Mouse (Mus musculus) central nervous system, embryonic 18 days (tissue): Measurements from ENCODE around the gene Fiz1. TPM values are rescaled to one million over a fixed set of nuclear protein-coding genes. Genes with fewer than 3 reads are reported as not detected.

ENCODE experiments used
- polyA plus RNA-seq: library from polyadenylated mRNA; depleted of rRNA; stranded (reverse); fragments of >200 nt; gene quantifications from 2 replicates; pipeline ENCODE4 v1.2.3, GENCODE M21; 2012; rRNA removed

The Fiz1 gene
- 30.6 and 33.0 TPM in 2 replicates for polyA plus RNA-seq

DNA sequence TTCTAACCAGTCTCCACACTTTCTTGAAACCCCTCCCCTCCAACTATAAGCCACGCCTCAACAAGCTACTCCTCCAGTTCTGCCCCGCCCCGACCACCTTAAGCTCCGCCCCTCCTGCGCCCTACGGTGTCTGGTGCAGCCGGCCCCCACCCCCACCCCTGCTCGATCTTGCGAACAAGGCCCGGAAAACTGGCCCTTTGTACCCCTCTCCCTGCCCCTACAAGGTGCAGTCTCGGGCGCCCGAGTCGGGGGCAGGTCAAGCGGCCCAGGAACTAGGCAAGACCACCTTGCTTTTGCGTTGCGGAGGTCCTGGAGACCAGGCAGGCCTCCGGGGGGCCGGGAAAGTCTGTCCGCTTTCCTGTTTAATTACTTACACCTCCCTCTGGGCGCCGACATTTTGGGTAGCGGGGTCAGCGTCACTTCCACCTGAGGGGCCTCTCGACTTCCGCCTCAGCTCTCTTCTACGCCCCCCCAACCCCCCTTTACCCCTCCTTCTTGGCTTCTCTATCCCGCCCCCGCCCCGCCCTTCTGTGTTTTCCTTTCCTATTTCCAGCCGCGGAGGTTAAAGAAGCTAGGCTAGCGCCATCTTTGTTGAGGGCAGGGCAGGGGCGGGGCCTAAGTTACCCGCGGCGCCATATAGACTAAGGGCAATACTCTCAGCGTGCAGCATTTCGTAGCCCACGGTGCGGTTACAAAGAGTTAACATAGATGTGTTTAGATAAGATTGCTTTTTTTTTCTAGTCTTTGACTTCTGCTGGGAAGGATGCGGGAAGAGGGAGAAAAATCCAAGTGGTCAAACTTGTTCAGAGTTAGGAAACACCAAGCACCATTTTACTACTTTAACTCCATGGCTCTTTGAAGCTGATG, at the start of gene Fiz1, which contains the start of gene Zfp524:
Gene Fiz1 (minus strand): TSS at position 447 of the 867 bp plus-strand sequence.
Gene Zfp524 (plus strand): TSS at position 165 of the 867 bp plus-strand sequence.

GRCm38 (mm10) chr7:5061774-5062359, 47.4 kb upstream of the Fiz1 start, which contains the start of gene U2af2:
Gene U2af2, plus strand, starts transcription at chr7:5062143.

GRCm38 (mm10) chr7:5051193-5052192, 37.0 kb upstream of the Fiz1 start, which contains the start of gene Zfp580:
Gene Zfp580, plus strand, starts transcription at chr7:5051538.

DNA sequence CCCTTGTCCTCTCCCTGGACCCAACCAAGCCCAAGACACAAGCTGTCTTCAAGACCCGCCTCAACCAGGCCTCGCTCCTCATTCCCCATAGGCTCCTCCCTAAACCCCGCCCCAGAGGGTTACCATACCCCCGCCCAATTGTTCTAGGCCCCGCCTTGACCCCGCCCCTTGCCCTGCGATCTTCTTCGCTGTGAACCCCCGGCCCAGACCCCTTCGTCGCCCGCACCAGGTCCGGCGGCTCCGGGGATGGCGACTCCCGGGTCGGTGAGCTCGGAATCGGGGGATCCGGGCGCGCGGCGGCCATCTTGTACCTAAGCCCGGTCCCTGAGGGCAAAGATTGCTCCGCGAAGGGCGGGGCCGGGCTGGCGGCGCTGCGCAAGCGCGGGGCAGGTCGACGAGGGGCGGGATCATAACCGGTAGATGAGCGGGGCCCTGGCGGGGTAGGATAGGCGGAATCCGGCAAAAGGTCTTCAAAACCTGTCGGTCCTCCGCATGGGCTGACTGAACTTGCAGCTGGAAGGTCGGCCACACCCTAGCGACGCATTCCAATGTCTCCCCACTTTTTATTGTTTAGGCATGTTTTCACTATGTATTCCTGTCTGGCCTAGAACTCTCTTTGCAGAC, 23.7 kb upstream of the Fiz1 start, which contains the start of gene Zfp784:
Gene Zfp784 (minus strand): TSS at position 338 of the 624 bp plus-strand sequence.

DNA sequence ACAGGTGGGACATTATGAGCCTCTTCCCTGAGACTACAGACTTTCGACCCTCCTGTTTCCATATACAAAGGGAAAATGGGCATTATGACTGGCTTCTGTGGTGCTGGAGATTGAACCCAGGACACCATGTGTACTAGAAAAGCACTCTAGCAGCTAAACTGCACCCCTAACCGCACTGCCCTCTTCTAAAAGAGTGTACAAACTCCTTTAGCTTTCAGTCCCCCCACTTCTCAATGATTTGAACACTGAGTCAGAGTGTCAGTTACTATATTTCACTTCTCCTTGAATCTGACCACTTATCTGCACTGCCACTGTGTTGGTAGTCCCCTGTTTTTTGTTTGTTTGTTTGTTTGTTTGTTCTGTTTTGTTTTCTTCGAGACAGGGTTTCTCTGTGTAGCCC, 19.3 kb upstream of the Fiz1 start, which contains the start of gene 4632433K11Rik:
Gene 4632433K11Rik (plus strand): TSS at position 301 of the 400 bp plus-strand sequence.

DNA sequence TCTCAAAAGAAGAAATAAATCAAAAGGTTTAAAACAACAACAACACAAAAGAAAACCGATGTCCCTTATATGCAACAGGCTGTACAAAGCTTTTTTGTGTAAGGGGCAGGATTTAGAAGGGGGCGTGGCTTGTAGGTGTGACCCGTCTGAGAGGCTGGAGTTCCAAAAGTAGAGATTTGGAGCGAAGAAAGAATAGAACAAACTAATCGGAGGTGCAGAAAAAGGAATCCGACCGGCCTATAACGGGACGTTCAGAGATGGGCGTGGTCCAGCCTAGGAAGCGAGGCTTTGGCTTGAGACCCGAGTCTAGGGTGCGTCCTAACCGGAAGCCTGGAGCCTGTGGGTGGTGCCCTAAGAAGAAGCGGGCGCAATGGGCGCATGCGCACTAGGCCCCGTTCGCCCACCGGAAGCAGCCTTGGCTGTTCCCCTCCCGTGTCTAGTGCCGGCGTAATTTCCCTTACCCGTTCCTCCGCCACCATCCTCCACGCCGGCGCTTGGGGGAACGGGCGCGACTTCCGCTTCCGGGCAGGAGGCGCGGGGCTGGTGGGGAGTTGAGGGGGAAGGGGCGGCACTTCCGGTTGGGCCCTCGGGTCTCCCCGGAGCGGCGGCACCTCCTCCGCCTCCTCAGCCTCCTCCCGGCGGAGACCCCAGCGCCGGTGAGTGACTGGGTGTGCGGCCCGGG, 5.6 kb upstream of the Fiz1 start, which contains the start of the genes Zfp865 and Ccdc106:
Gene Zfp865 (plus strand): TSS at position 377 of the 682 bp plus-strand sequence.
Gene Ccdc106 (plus strand): TSS at position 554 of the 682 bp plus-strand sequence.

DNA sequence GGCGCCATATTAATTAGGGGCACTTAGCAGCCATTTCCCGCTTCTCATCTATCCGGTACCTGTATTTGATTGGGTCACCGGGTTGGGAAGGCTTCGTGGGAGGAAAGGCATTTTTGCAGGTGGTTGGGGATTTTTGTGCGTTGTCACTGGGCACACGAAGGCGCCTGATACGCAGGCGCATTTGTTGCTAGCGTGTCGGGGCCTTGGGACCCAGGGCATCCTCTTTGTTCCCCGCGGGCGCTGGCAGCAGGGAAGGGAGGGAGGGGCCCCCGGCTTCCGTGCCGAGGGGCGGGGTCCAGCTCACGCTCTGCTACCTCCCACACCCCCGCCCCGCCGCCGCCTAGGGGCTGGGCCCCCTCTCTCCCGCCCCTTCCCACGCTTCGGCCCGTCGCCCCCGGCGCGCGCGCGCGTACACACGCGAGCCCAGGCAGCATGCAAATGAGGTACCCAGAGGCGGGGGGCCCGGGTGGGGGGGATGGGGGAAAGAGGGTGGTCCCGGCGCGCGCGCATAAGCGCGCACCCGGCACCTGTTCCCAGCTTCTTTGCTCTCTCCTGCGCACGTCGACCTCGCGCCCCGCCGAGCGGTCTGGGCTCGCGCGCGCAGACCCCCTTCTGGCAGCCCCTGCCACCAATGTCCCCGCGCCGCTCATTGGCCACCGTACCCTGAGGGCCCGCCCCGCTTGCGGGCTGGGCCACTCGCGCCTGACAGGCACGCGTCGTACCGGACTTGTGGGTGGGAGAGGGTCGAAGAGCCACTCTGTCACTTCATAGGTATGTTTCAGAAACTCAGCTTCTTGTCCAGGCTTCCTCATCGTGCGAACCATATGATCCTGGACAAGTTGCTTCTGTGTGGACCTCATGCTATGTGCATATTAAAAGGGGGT, 863 bp upstream of the Fiz1 start, which contains the start of gene Gm44973:
Gene Gm44973 (plus strand): TSS at position 379 of the 884 bp plus-strand sequence.

DNA sequence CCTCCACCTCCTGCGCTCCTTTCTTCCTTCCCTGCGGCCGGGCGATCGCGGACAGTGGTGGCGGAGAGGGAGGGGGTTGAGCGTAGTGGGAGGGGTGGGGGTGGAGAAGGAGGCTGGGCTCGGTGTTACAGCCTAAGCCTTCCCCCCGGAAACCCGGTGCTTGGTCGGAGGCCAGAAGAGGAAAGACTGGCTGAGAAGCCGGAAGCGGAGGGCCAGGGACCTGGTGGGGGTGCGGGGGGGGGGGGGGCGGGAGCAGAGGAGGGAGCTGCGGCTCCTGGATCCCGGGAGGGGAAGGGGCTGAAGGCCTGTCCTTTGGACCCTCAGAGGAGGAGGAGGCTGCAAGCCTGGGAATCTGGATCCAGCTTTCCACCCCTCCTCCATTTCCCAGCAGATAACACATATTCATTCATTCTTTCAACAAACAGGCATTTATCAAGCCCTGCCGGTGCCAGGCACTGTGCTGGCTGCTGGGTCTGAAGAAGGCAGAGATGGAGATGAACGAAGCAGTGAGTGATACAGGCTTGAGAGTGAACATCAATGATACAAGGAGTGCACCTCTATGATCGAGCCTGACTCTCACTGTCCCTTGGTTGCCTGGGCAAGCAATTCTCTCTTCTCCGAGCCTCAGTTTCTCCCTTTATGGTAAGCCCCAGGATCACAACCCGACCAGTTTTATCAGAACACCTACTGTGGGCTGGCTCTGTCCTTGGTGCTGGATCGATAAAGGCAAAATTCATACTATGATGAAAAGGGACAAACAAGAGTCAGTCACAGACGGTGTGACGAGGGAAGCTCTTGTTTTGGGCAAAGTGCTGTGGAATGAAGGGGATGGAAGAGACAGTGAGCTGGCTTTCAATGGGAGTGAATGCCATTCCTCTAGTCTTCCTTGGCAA, 18.2 kb downstream of the Fiz1 start, which contains the start of gene Zfp579:
Gene Zfp579 (minus strand): TSS at position 156 of the 893 bp plus-strand sequence.

GRCm38 (mm10) chr7:4971068-4971467, 43.4 kb downstream of the Fiz1 start, which contains the start of gene Sbk3:
Gene Sbk3, minus strand, starts transcription at chr7:4971168.

DNA sequence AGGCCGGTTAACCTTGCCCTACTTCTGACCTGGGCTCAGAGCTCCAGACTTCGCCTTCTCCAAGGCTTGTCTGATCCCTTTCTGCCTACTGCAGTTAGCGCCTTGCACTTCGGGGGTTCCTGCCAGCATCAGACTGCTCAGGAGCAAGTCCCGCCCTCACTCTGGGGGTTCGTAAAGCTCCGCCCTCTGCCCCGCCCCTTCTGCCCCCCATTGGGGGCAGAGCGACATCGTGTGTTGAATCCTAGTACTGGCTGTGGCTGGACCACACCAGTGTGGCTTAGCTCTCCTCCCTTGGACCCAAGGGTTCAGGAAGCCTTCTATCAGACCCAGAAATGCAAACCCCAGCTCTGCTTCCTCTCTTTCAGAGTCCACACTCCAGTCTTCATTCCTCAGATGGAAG, 50.2 kb downstream of the Fiz1 start, which contains the start of gene Sbk2:
Gene Sbk2 (minus strand): TSS at position 135 of the 400 bp plus-strand sequence.

Other genes with a start within 250 kb of the Fiz1 start
- 0.03 TPM in 1 of 2 replicates, not detected in the other for gene Fam71e2, start 243.4 kb downstream of the Fiz1 start, polyA plus RNA-seq
- 0.49 and 0.62 TPM in 2 replicates for gene Il11, start 231.8 kb downstream of the Fiz1 start, polyA plus RNA-seq
- gene Tmem190, start 231.8 kb downstream of the Fiz1 start, polyA plus RNA-seq = not detected in 2 replicates
- gene Tmem238, start 225.0 kb downstream of the Fiz1 start, polyA plus RNA-seq = 6.4 and 7.8 TPM in 2 replicates
- 289 and 373 TPM in 2 replicates for gene Rpl28, start 221.8 kb downstream of the Fiz1 start, polyA plus RNA-seq
- gene Ube2s, start 202.1 kb downstream of the Fiz1 start, polyA plus RNA-seq = 351 and 378 TPM in 2 replicates
- gene Shisa7, start 170.0 kb downstream of the Fiz1 start, polyA plus RNA-seq = 155 and 178 TPM in 2 replicates
- gene Isoc2b, start 144.4 kb downstream of the Fiz1 start, polyA plus RNA-seq = 2.4 and 3.1 TPM in 2 replicates
- 6.4 and 7.5 TPM in 2 replicates for gene Isoc2a, start 137.5 kb downstream of the Fiz1 start, polyA plus RNA-seq
- gene Gm36210, start 108.2 kb downstream of the Fiz1 start, polyA plus RNA-seq = 0.89 and 1.0 TPM in 2 replicates
- 8.0 and 9.8 TPM in 2 replicates for gene Zfp628, start 99.5 kb downstream of the Fiz1 start, polyA plus RNA-seq
- gene Nat14, start 92.7 kb downstream of the Fiz1 start, polyA plus RNA-seq = 34.3 and 37.0 TPM in 2 replicates
- gene Ssc5d, start 88.9 kb downstream of the Fiz1 start, polyA plus RNA-seq = 2.5 and 3.2 TPM in 2 replicates
- 0.12 and 0.23 TPM in 2 replicates for gene Sbk2, start 50.3 kb downstream of the Fiz1 start, polyA plus RNA-seq
- gene Sbk3, start 43.5 kb downstream of the Fiz1 start, polyA plus RNA-seq = 1.9 and 2.0 TPM in 2 replicates
- 83.5 and 95.4 TPM in 2 replicates for gene Zfp579, start 18.5 kb downstream of the Fiz1 start, polyA plus RNA-seq
- gene Zfp524, start 282 bp downstream of the Fiz1 start, polyA plus RNA-seq = 9.7 and 10.5 TPM in 2 replicates
- gene Gm44973, start 799 bp upstream of the Fiz1 start, polyA plus RNA-seq = not detected in 2 replicates
- gene Zfp865, start 5.7 kb upstream of the Fiz1 start, polyA plus RNA-seq = 28.3 and 32.9 TPM in 2 replicates
- 70.7 and 72.2 TPM in 2 replicates for gene Ccdc106, start 5.9 kb upstream of the Fiz1 start, polyA plus RNA-seq
- gene 4632433K11Rik, start 19.4 kb upstream of the Fiz1 start, polyA plus RNA-seq = not detected in 2 replicates
- 5.8 and 7.8 TPM in 2 replicates for gene Zfp784, start 23.7 kb upstream of the Fiz1 start, polyA plus RNA-seq
- 46.8 and 62.8 TPM in 2 replicates for gene Zfp580, start 36.8 kb upstream of the Fiz1 start, polyA plus RNA-seq
- gene U2af2, start 47.4 kb upstream of the Fiz1 start, polyA plus RNA-seq = 319 and 341 TPM in 2 replicates
- 180 and 196 TPM in 2 replicates for gene Epn1, start 65.5 kb upstream of the Fiz1 start, polyA plus RNA-seq
- not detected in 2 replicates for gene Rfpl4, start 102.3 kb upstream of the Fiz1 start, polyA plus RNA-seq
- gene Rasl2-9, start 111.3 kb upstream of the Fiz1 start, polyA plus RNA-seq = 0.36 and 0.44 TPM in 2 replicates
- not detected in 2 replicates for gene Vmn1r55, start 135.0 kb upstream of the Fiz1 start, polyA plus RNA-seq
- gene Vmn1r56, start 182.1 kb upstream of the Fiz1 start, polyA plus RNA-seq = not detected in 2 replicates
- gene Vmn1r57, start 203.8 kb upstream of the Fiz1 start, polyA plus RNA-seq = not detected in 2 replicates